ENCODE assay signal across 24 mouse cellular contexts in the genomic region with DNA sequence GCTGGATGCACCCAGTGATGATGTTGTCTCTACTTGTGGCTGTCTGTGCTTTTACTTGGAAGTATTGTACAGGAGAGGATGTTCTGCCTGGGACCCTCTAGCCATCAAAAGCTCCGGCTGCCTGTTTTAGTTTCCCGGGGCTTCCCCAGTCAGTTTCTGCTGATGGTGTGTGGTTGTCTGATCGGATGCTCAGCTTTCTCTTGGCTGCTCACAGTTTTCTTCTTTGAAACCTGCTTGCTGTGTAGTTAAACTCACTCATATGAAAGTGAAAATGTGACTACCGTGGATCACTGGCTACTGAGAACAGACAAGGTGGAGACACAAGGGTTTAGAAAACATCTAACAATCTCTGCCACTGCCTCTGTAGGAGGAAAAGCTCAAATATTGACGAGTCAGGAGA. TPM values are rescaled to one million over a fixed set of nuclear protein-coding genes. Genes with fewer than 3 reads are reported as not detected.
DNase-seq lines count a peak whose midpoint lies in the region; ATAC-seq lines count a peak whose summit lies in the region.
"Had no signal": no experiment of that assay in that cellular context is flagged by ENCODE, and none has a peak within 500 bp of the region (broad histone marks: within the 10 kb centered on the region; RNA-seq: fewer than 3 reads in every experiment).

No protein-coding gene starts in this region.

- no peaks in the 10 kb centered on the region for H3K27me3 ChIP-seq in liver, embryonic 15.5 days
- no peaks in the 10 kb centered on the region for H3K27me3 ChIP-seq in liver, embryonic 11.5 days (replicated peaks; ENCODE audit: control insufficient read depth, insufficient read depth, low read length)
- peaks cover 5% of the 10 kb centered on the region; the same call in 1 of the 2 replicates for H3K27me3 ChIP-seq in forebrain, embryonic 13.5 days
- H3K27me3 ChIP-seq: embryonic facial prominence, embryonic 15.5 days; heart, embryonic 15.5 days; hindbrain, embryonic 13.5 days had no signal

- 59% methylated on average over 5 of the region's 5 CpGs for WGBS in liver, embryonic 15.5 days (ENCODE audit: insufficient replicate concordance)
- WGBS in liver, embryonic 11.5 days: 70% methylated on average over 5 of the region's 5 CpGs
- WGBS in forebrain, embryonic 13.5 days: 81% methylated on average over 5 of the region's 5 CpGs

- H3K4me1 ChIP-seq in liver, embryonic 15.5 days (replicated peaks): peaks cover 23% of the 10 kb centered on the region
- peaks cover 11% of the 10 kb centered on the region for H3K4me1 ChIP-seq in liver, embryonic 11.5 days (replicated peaks; ENCODE audit: control insufficient read depth, insufficient read depth, low read length)
- H3K4me1 ChIP-seq in forebrain, embryonic 13.5 days: no peaks in the 10 kb centered on the region
- H3K4me1 ChIP-seq: hindbrain, embryonic 13.5 days had no signal

- H3K9me3 ChIP-seq in liver, embryonic 15.5 days (replicated peaks): no peaks in the 10 kb centered on the region
- no peaks in the 10 kb centered on the region for H3K9me3 ChIP-seq in liver, embryonic 11.5 days (ENCODE audit: control insufficient read depth, low read length)
- H3K9me3 ChIP-seq in forebrain, embryonic 13.5 days (replicated peaks): no peaks in the 10 kb centered on the region
- H3K9me3 ChIP-seq: embryonic facial prominence, embryonic 15.5 days; heart, embryonic 15.5 days; hindbrain, embryonic 13.5 days had no signal

- 0 out of 2 replicates have a peak overlapping the region, but pooled peaks have one; percentile 14 for H3K27ac ChIP-seq in liver, embryonic 15.5 days (replicated peaks)
- H3K27ac ChIP-seq in liver, embryonic 11.5 days (ENCODE audit: low read depth, low read length): no peak overlapping the region
- no peak overlapping the region for H3K27ac ChIP-seq in forebrain, embryonic 13.5 days
- H3K27ac ChIP-seq: embryonic facial prominence, embryonic 15.5 days; heart, adult 2 months; heart, embryonic 15.5 days; hindbrain, embryonic 13.5 days; hindbrain, postnatal 0 days had no signal

- ATAC-seq in liver, embryonic 15.5 days (ENCODE audit: insufficient read depth): no peak
- ATAC-seq in liver, embryonic 11.5 days (replicated peaks; ENCODE audit: low FRiP score): no peak
- ATAC-seq in CD4-positive, CD25-positive, alpha-beta regulatory T cell, adult 4 months: peak; percentile 62
- no peak for ATAC-seq in forebrain, embryonic 13.5 days
- ATAC-seq: forebrain, embryonic 16.5 days; hindbrain, postnatal 0 days had no signal

- DNase-seq in liver, embryonic 11.5 days (ENCODE audit: low spot score): no peak
- peak; percentile 6 for DNase-seq in A20 (ENCODE audit: low read depth, low spot score)
- DNase-seq in induced T-regulatory cell, adult 2 months (ENCODE audit: low read depth): peak; percentile 46
- no peak for DNase-seq in kidney, postnatal 4 days
- DNase-seq: adrenal gland, adult 8-10 months; adrenal gland, postnatal 36 days; cerebellum, adult 2 months; cerebellum, postnatal 10 days; embryo, embryonic 11 days; gastrocnemius, postnatal 10 days; heart, adult 2 months; heart, postnatal 14 days had no signal

- H3K36me3 ChIP-seq in liver, embryonic 15.5 days (replicated peaks): no peaks in the 10 kb centered on the region
- no peaks in the 10 kb centered on the region for H3K36me3 ChIP-seq in liver, embryonic 11.5 days (ENCODE audit: control insufficient read depth, insufficient read depth, low read length)
- H3K36me3 ChIP-seq in forebrain, embryonic 13.5 days (ENCODE audit: poor library complexity, severe bottlenecking): no peaks in the 10 kb centered on the region
- H3K36me3 ChIP-seq: embryonic facial prominence, embryonic 15.5 days; heart, embryonic 15.5 days; hindbrain, embryonic 13.5 days had no signal

- H3K4me2 ChIP-seq in liver, embryonic 15.5 days: no peak overlapping the region
- H3K4me2 ChIP-seq in liver, embryonic 11.5 days: no peak overlapping the region
- H3K4me2 ChIP-seq in forebrain, embryonic 13.5 days: no peak overlapping the region
- H3K4me2 ChIP-seq: embryonic facial prominence, embryonic 15.5 days; heart, embryonic 11.5 days; heart, embryonic 15.5 days; hindbrain, embryonic 13.5 days had no signal

- H3K4me3 ChIP-seq in liver, embryonic 15.5 days (replicated peaks): no peak overlapping the region
- no peak overlapping the region for H3K4me3 ChIP-seq in liver, embryonic 11.5 days (ENCODE audit: low read depth, low read length)
- no peak overlapping the region for H3K4me3 ChIP-seq in forebrain, embryonic 13.5 days
- H3K4me3 ChIP-seq: embryonic facial prominence, embryonic 15.5 days; erythroblast, embryonic 14.5 days; heart, adult 2 months; heart, embryonic 15.5 days; hindbrain, embryonic 13.5 days had no signal

- no peak overlapping the region for H3K9ac ChIP-seq in liver, embryonic 15.5 days
- no peak overlapping the region for H3K9ac ChIP-seq in liver, embryonic 11.5 days (ENCODE audit: low read depth, low read length)
- H3K9ac ChIP-seq in forebrain, embryonic 13.5 days: no peak overlapping the region
- H3K9ac ChIP-seq: embryonic facial prominence, embryonic 15.5 days; heart, embryonic 15.5 days; hindbrain, embryonic 13.5 days had no signal

RNA-seq across cellular contexts. Expression of a gene that starts 7.6 kb away (rescaled TPM):
- 2,676 and 4,109 TPM in 2 replicates for polyA plus RNA-seq in liver, embryonic 15.5 days (2015; fragmentation: Nextera tagmentation; extraction: Ambion mirVana)
- 79.0 and 82.8 TPM in 2 replicates for polyA plus RNA-seq in liver, embryonic 11.5 days (2014; fragmentation: Nextera tagmentation; extraction: Ambion mirVana)
- polyA plus RNA-seq in CD4-positive, CD25-positive, alpha-beta regulatory T cell, adult 4 months (2017; shearing (Covaris generic)): not detected
- polyA plus RNA-seq in forebrain, embryonic 13.5 days (2015; fragmentation: Nextera tagmentation; extraction: Ambion mirVana): 1.5 TPM in 1 of 2 replicates, not detected in the other
- polyA plus RNA-seq: cerebellum, adult 2 months; embryonic facial prominence, embryonic 11.5 days; forebrain, embryonic 11.5 days; hindbrain, embryonic 13.5 days; hindbrain, postnatal 0 days had no signal

RNA-seq across cellular contexts. Expression of a gene that starts 25.8 kb away (rescaled TPM):
- 58.3 and 60.7 TPM in 2 replicates for polyA plus RNA-seq in liver, embryonic 15.5 days (2015; fragmentation: Nextera tagmentation; extraction: Ambion mirVana)
- 125 and 131 TPM in 2 replicates for polyA plus RNA-seq in liver, embryonic 11.5 days (2014; fragmentation: Nextera tagmentation; extraction: Ambion mirVana)
- 10 to 100 TPM; 45.0 to 54.4 TPM for polyA plus RNA-seq in CD4-positive, CD25-positive, alpha-beta regulatory T cell, adult 4 months (2017; shearing (Covaris generic))
- polyA plus RNA-seq in forebrain, embryonic 13.5 days (2015; fragmentation: Nextera tagmentation; extraction: Ambion mirVana): 82.1 and 83.9 TPM in 2 replicates

RNA-seq across cellular contexts. Expression of a gene that starts 26.0 kb away (rescaled TPM):
- polyA plus RNA-seq in liver, embryonic 15.5 days (2015; fragmentation: Nextera tagmentation; extraction: Ambion mirVana): 22.9 and 27.6 TPM in 2 replicates
- polyA plus RNA-seq in liver, embryonic 11.5 days (2014; fragmentation: Nextera tagmentation; extraction: Ambion mirVana): 44.8 and 47.3 TPM in 2 replicates
- polyA plus RNA-seq in CD4-positive, CD25-positive, alpha-beta regulatory T cell, adult 4 months (2017; shearing (Covaris generic)): 10 to 100 TPM; 18.1 to 34.5 TPM
- 26.5 and 28.6 TPM in 2 replicates for polyA plus RNA-seq in forebrain, embryonic 13.5 days (2015; fragmentation: Nextera tagmentation; extraction: Ambion mirVana)

RNA-seq across cellular contexts. Expression of a gene that starts 34.7 kb away (rescaled TPM):
- polyA plus RNA-seq in liver, embryonic 15.5 days (2015; fragmentation: Nextera tagmentation; extraction: Ambion mirVana): 7.3 and 12.9 TPM in 2 replicates
- polyA plus RNA-seq in liver, embryonic 11.5 days (2014; fragmentation: Nextera tagmentation; extraction: Ambion mirVana): 0.22 and 0.69 TPM in 2 replicates
- polyA plus RNA-seq in CD4-positive, CD25-positive, alpha-beta regulatory T cell, adult 4 months (2017; shearing (Covaris generic)): not detected
- polyA plus RNA-seq in forebrain, embryonic 13.5 days (2015; fragmentation: Nextera tagmentation; extraction: Ambion mirVana): not detected in 2 replicates
- polyA plus RNA-seq: cerebellum, adult 2 months; erythroblast, embryonic 14.5 days; forebrain, embryonic 11.5 days; forebrain, embryonic 16.5 days; heart, embryonic 15.5 days; hindbrain, embryonic 13.5 days had no signal

Comparison
In these comparisons a context has a peak if more than half of its experiments do, and no peak if none do; other contexts are left out.
1. DNase-seq: peak in A20 (single experiment) and induced T-regulatory cell, adult 2 months (single experiment); none in liver, embryonic 11.5 days (single experiment) and kidney, postnatal 4 days (0 of 2).
2. RNA of a gene that starts 7.6 kb away (polyA plus RNA-seq): 2,676 to 4,109 TPM in liver, embryonic 15.5 days and 79.0 to 82.8 TPM in liver, embryonic 11.5 days; 1.5 TPM in forebrain, embryonic 13.5 days and not detected in CD4-positive, CD25-positive, alpha-beta regulatory T cell, adult 4 months; every median in the first group is over 10 times any median in the second.